ENCODE assay signal across 8 mouse cellular contexts in genomic region chr3:87947056-87947810, GRCm38 (mm10). TPM values are rescaled to one million over a fixed set of nuclear protein-coding genes. Genes with fewer than 3 reads are reported as not detected.
A peak's percentile ranks its signal among the peaks of the same experiment; 100 is the strongest.
DNase-seq lines count a peak whose midpoint lies in the region; ATAC-seq and TF ChIP-seq lines count a peak whose summit lies in the region.

No protein-coding gene starts in this region.

- H3K27me3 ChIP-seq in kidney, embryonic 14.5 days (ENCODE audit: control insufficient read depth, insufficient read depth, low read length), result no peaks in the 10 kb centered on the region
- no peaks in the 10 kb centered on the region; the same call in 1 of the 2 replicates for H3K27me3 ChIP-seq in hindbrain, postnatal 0 days (ENCODE audit: insufficient read depth, low read length)

- WGBS in kidney, embryonic 14.5 days, result 2% methylated on average over 26 of the region's 26 CpGs
- WGBS in hindbrain, postnatal 0 days, result 8% methylated on average over 26 of the region's 26 CpGs

- peak overlapping the region; percentile 50; the same call in 1 of the 2 replicates for H3K9ac ChIP-seq in kidney, embryonic 14.5 days (ENCODE audit: low read depth, low read length)
- H3K9ac ChIP-seq in hindbrain, postnatal 0 days (replicated peaks; ENCODE audit: low read length), result 0 out of 2 replicates have a peak overlapping the region, but pooled peaks have one; percentile 5

- peaks cover 59% of the 10 kb centered on the region for H3K4me1 ChIP-seq in kidney, embryonic 14.5 days (ENCODE audit: control insufficient read depth, insufficient read depth, low read length)
- H3K4me1 ChIP-seq in hindbrain, postnatal 0 days (ENCODE audit: insufficient read depth, low read length), result peaks cover 19% of the 10 kb centered on the region

- H3K9me3 ChIP-seq in kidney, embryonic 14.5 days (ENCODE audit: control insufficient read depth, low read length), result no peaks in the 10 kb centered on the region
- no peaks in the 10 kb centered on the region for H3K9me3 ChIP-seq in hindbrain, postnatal 0 days (ENCODE audit: low read length)

- peak overlapping the region; percentile 72 for H3K4me2 ChIP-seq in kidney, embryonic 14.5 days (replicated peaks; ENCODE audit: low read depth, low read length)
- peak overlapping the region; percentile 60 for H3K4me2 ChIP-seq in hindbrain, postnatal 0 days (ENCODE audit: low read depth, low read length)

- H3K36me3 ChIP-seq in kidney, embryonic 14.5 days (ENCODE audit: control insufficient read depth, insufficient read depth, low read length), result peaks cover 6% of the 10 kb centered on the region
- H3K36me3 ChIP-seq in hindbrain, postnatal 0 days (ENCODE audit: insufficient read depth, low read length), result peaks cover 2% of the 10 kb centered on the region; the same call in 1 of the 2 replicates

- no peak for TF ChIP-seq CTCF in hindbrain, postnatal 0 days (IDR thresholded peaks at IDR 0.05; ENCODE audit: low read depth)

- peak overlapping the region; percentile 46 for H3K4me3 ChIP-seq in kidney, embryonic 14.5 days (ENCODE audit: low read length)
- H3K4me3 ChIP-seq in hindbrain, postnatal 0 days (ENCODE audit: low read length), result peak overlapping the region; percentile 32

- H3K27ac ChIP-seq in kidney, embryonic 14.5 days (ENCODE audit: low read depth, low read length), result peak overlapping the region; percentile 77
- no peak overlapping the region for H3K27ac ChIP-seq in hindbrain, postnatal 0 days

- ATAC-seq in kidney, embryonic 14.5 days (ENCODE audit: low FRiP score, low TSS enrichment), result peak; percentile 30
- ATAC-seq in hindbrain, postnatal 0 days, result 0 out of 2 replicates have a peak, but pooled peaks have one; percentile 2
- no peak for ATAC-seq in erythroblast, adult 5-6 weeks (replicated peaks; ENCODE audit: low FRiP score, poor library complexity, severe bottlenecking)

- no peak for DNase-seq in kidney, adult 8-10 months
- peak; percentile 70 for DNase-seq in embryo, embryonic 10.5 days (ENCODE audit: low spot score)
- DNase-seq in hindbrain, postnatal 0 days (ENCODE audit: low spot score), result no peak
- DNase-seq in neural tube, embryonic 10.5 days (ENCODE audit: extremely low spot score, low spot score), result peak; percentile 78
- no peak for DNase-seq in right cerebral cortex, postnatal 36 days (ENCODE audit: low spot score in 2 of 2)
- DNase-seq in natural killer cell, adult 2 months (ENCODE audit: low spot score in 2 of 2), result no peak

RNA-seq across cellular contexts. Expression of gene Crabp2, which starts 1.2 kb away (rescaled TPM):
- 113 and 169 TPM in 2 replicates for polyA plus RNA-seq in kidney, embryonic 14.5 days (2014; fragmentation: Nextera tagmentation; extraction: Ambion mirVana)
- 9.8 and 28.6 TPM in 2 replicates for total RNA-seq in hindbrain, postnatal 0 days (2014; rRNA removed)
- 44.5 and 46.3 TPM in 2 replicates for polyA plus RNA-seq in hindbrain, postnatal 0 days (2015; fragmentation: Nextera tagmentation; extraction: Ambion mirVana)
- not detected in 2 replicates for total RNA-seq in erythroblast, adult 5-6 weeks (2015; ENCODE audit: low replicate concordance)
- total RNA-seq in erythroblast, adult 5-6 weeks (2017; ENCODE audit: low replicate concordance), result not detected in 2 replicates

RNA-seq across cellular contexts. Expression of gene Rrnad1, which starts 16.7 kb away (rescaled TPM):
- polyA plus RNA-seq in kidney, embryonic 14.5 days (2014; fragmentation: Nextera tagmentation; extraction: Ambion mirVana), result 19.3 and 21.6 TPM in 2 replicates
- total RNA-seq in hindbrain, postnatal 0 days (2014; rRNA removed), result 19.4 and 36.4 TPM in 2 replicates
- polyA plus RNA-seq in hindbrain, postnatal 0 days (2015; fragmentation: Nextera tagmentation; extraction: Ambion mirVana), result 18.1 and 19.3 TPM in 2 replicates
- total RNA-seq in erythroblast, adult 5-6 weeks (2015; ENCODE audit: low replicate concordance), result 0.58 and 1.7 TPM in 2 replicates
- total RNA-seq in erythroblast, adult 5-6 weeks (2017; ENCODE audit: low replicate concordance), result 2.4 and 3.2 TPM in 2 replicates

RNA-seq across cellular contexts. Expression of gene Isg20l2, which starts 17.1 kb away (rescaled TPM):
- polyA plus RNA-seq in kidney, embryonic 14.5 days (2014; fragmentation: Nextera tagmentation; extraction: Ambion mirVana), result 34.6 and 45.5 TPM in 2 replicates
- total RNA-seq in hindbrain, postnatal 0 days (2014; rRNA removed), result 23.8 and 26.2 TPM in 2 replicates
- polyA plus RNA-seq in hindbrain, postnatal 0 days (2015; fragmentation: Nextera tagmentation; extraction: Ambion mirVana), result 19.1 and 20.1 TPM in 2 replicates
- 8.6 and 10.7 TPM in 2 replicates for total RNA-seq in erythroblast, adult 5-6 weeks (2015; ENCODE audit: low replicate concordance)
- total RNA-seq in erythroblast, adult 5-6 weeks (2017; ENCODE audit: low replicate concordance), result 5.6 and 11.6 TPM in 2 replicates

RNA-seq across cellular contexts. Expression of gene Nes, which starts 23.6 kb away (rescaled TPM):
- 14.8 and 26.1 TPM in 2 replicates for polyA plus RNA-seq in kidney, embryonic 14.5 days (2014; fragmentation: Nextera tagmentation; extraction: Ambion mirVana)
- 37.2 and 40.0 TPM in 2 replicates for total RNA-seq in hindbrain, postnatal 0 days (2014; rRNA removed)
- polyA plus RNA-seq in hindbrain, postnatal 0 days (2015; fragmentation: Nextera tagmentation; extraction: Ambion mirVana), result 14.9 and 15.7 TPM in 2 replicates
- not detected in 2 replicates for total RNA-seq in erythroblast, adult 5-6 weeks (2015; ENCODE audit: low replicate concordance)
- 0.42 TPM in 1 of 2 replicates, not detected in the other for total RNA-seq in erythroblast, adult 5-6 weeks (2017; ENCODE audit: low replicate concordance)

RNA-seq across cellular contexts. Expression of gene Mrpl24, which starts 27.9 kb away (rescaled TPM):
- 76.7 and 81.0 TPM in 2 replicates for polyA plus RNA-seq in kidney, embryonic 14.5 days (2014; fragmentation: Nextera tagmentation; extraction: Ambion mirVana)
- 32.1 and 43.2 TPM in 2 replicates for total RNA-seq in hindbrain, postnatal 0 days (2014; rRNA removed)
- polyA plus RNA-seq in hindbrain, postnatal 0 days (2015; fragmentation: Nextera tagmentation; extraction: Ambion mirVana), result 44.6 and 50.3 TPM in 2 replicates
- total RNA-seq in erythroblast, adult 5-6 weeks (2015; ENCODE audit: low replicate concordance), result 24.0 and 39.1 TPM in 2 replicates
- total RNA-seq in erythroblast, adult 5-6 weeks (2017; ENCODE audit: low replicate concordance), result 16.0 and 23.0 TPM in 2 replicates

Comparison
In these comparisons a context has a peak if more than half of its experiments do, and no peak if none do; other contexts are left out.
1. DNase-seq: peak in embryo, embryonic 10.5 days (single experiment) and neural tube, embryonic 10.5 days (single experiment); none in kidney, adult 8-10 months (0 of 2), hindbrain, postnatal 0 days (single experiment), right cerebral cortex, postnatal 36 days (0 of 2) and natural killer cell, adult 2 months (0 of 2).
2. RNA of gene Crabp2, which starts 1.2 kb away (total RNA-seq): 9.8 to 28.6 TPM in hindbrain, postnatal 0 days; not detected in erythroblast, adult 5-6 weeks; every median in the first group is over 10 times any median in the second.